Mouse (Mus musculus): ENCODE measurements around the gene Slc35g3. TPM values are rescaled to one million over a fixed set of nuclear protein-coding genes. Genes with fewer than 3 reads are reported as not detected.

Slc35g3 gene
- polyA plus RNA-seq, 1 experiment from 2014 or later: 0.12 TPM

DNA sequence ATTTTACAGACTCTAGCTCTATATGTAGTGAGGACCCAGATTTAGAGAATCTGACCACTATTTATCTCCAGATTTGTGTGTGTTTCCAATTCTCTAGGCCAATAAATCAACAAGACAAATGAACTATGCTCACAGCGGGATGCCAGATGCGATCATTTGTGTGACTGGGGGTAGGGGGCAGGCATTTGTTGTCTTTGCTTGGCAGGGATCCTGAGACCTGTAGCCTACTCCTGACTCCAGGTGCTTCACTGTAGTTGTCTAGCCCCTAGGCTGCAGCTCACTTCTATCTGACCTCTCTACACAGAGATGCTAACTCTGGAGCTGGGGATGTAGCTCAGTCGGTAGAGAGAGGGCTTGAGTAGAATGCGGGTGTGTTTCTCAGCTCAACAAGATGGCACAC, 20.1 kb upstream of the Slc35g3 start:
- no peak overlapping the region for H3K4me3 ChIP-seq (replicated peaks)
- H3K9me3 ChIP-seq: no peaks in the 10 kb centered on the region
- H3K27ac ChIP-seq: no peak overlapping the region
- no peak for ATAC-seq (ENCODE audit: insufficient read depth, low FRiP score, low read depth)
- no peaks in the 10 kb centered on the region for H3K27me3 ChIP-seq (replicated peaks)
- no peaks in the 10 kb centered on the region; the same call in 1 of the 2 replicates for H3K36me3 ChIP-seq
- H3K9ac ChIP-seq: no peak overlapping the region
- 0 out of 2 replicates have a peak, but pooled peaks cover 5% of the 10 kb centered on the region for H3K4me1 ChIP-seq
- WGBS: 27% methylated on average over 4 of the region's 4 CpGs
- no peak overlapping the region for H3K4me2 ChIP-seq

DNA sequence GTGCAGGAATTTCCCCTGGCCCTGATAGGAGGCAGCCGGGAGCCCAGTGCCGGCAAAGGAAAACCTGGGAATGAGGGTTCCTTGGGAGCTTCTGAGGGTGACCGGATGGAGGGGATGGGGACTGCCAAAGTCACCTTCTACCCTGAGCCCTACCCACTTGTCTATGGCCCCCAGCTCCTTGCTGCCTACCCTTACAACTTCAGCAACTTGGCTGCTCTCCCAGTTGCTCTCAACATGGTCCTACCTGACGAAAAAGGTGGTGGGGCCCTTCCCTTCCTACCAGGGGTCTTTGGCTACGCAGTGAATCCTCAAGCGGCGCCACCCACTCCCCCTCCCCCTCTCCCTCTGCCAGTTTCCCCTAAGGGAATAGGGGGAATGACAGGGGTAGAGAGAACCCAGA, 17.2 kb upstream of the Slc35g3 start:
- no peaks in the 10 kb centered on the region for H3K9me3 ChIP-seq
- H3K27me3 ChIP-seq (replicated peaks): no peaks in the 10 kb centered on the region
- no peak overlapping the region for H3K9ac ChIP-seq
- no peak overlapping the region for H3K27ac ChIP-seq
- no peak for ATAC-seq (ENCODE audit: insufficient read depth, low FRiP score, low read depth)
- no peak overlapping the region for H3K4me3 ChIP-seq (replicated peaks)
- H3K4me2 ChIP-seq: no peak overlapping the region
- no peaks in the 10 kb centered on the region; the same call in 1 of the 2 replicates for H3K36me3 ChIP-seq
- H3K4me1 ChIP-seq: 0 out of 2 replicates have a peak, but pooled peaks cover 5% of the 10 kb centered on the region
- 44% methylated on average over 7 of the region's 7 CpGs for WGBS

DNA sequence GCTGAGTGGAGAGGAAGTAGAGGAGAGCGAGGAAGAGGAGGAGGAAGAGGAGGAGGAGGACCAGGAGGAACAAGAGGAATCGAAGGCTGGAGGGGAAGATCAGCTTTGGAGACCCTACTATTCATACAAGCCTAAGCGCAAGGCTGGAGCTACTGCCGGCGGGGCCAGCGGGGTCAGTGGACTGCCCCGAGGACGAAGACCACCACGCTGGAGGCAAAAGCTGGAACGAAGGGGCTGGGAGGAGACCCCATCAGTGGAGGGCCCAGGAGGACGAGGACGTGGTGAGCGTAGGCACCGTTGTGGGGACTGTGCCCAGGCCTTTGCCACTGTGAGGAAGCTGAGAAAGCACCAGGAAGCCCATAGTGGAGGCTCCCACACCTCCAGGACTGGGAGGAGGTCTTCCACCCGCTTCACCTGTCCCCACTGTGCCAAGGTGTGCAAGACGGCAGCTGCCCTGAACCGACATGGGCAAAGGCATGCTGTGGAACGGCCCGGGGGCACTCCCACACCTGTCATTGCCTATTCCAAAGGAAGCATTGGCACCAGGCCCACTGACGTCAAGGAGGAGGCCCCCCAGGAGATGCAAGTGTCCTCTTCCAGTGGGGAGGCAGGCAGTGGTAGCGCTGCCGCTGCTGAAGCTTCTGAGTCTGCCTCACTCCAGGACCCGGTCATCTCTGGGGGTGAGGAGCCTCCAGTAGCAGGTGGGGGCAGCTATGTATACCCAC, 16.7 kb upstream of the Slc35g3 start:
- Histone ChIP-seq H3K9me3 (no peaks in the 10 kb centered on the region), H3K4me1 (0 out of 2 replicates have a peak, but pooled peaks cover 5% of the 10 kb centered on the region), H3K27me3 (replicated peaks) (no peaks in the 10 kb centered on the region), H3K9ac (no peak overlapping the region), H3K27ac (no peak overlapping the region), H3K36me3 (no peaks in the 10 kb centered on the region; the same call in 1 of the 2 replicates), H3K4me3 (replicated peaks) (no peak overlapping the region), H3K4me2 (no peak overlapping the region)
- 71% methylated on average over 23 of the region's 23 CpGs for WGBS
- no peak for ATAC-seq (ENCODE audit: insufficient read depth, low FRiP score, low read depth)

DNA sequence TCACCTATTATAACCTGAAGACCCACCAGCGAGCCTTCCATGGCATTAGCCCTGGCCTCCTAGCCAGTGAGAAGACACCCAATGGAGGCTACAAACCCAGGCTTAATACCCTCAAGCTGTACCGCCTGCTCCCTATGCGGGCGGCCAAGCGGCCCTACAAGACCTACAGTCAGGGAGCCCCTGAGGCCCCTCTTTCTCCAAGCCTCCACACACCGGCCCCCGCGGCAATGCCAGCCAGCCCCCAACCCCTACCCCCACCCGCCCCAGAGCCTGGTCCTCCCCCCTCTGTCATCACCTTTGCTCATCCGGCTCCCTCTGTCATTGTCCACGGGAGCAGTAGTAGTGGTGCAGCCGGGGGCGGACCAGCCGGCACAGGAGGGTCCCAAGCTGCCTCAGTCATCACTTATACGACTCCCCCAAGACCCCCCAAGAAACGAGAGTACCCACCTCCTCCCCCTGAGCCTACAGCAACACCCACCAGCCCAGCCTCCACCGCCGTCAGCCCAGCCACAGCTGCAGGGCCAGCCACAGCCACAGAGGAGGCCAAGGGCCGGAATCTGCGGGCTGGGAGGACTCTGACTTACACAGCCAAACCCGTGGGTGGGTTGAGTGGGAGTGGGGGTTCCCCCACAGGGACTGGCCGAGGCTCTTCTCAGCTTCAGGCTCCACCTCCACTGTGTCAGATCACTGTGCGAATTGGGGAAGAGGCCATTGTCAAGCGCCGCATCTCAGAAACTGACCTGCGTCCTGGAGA, 15.9 kb upstream of the Slc35g3 start:
- H3K9me3 ChIP-seq: no peaks in the 10 kb centered on the region
- ATAC-seq (ENCODE audit: insufficient read depth, low FRiP score, low read depth): no peak
- no peaks in the 10 kb centered on the region for H3K27me3 ChIP-seq (replicated peaks)
- H3K27ac ChIP-seq: no peak overlapping the region
- 0 out of 2 replicates have a peak, but pooled peaks cover 5% of the 10 kb centered on the region for H3K4me1 ChIP-seq
- 67% methylated on average over 26 of the region's 26 CpGs for whole genome bisulfite sequencing
- no peaks in the 10 kb centered on the region; the same call in 1 of the 2 replicates for H3K36me3 ChIP-seq
- H3K9ac ChIP-seq: no peak overlapping the region
- H3K4me3 ChIP-seq (replicated peaks): no peak overlapping the region
- no peak overlapping the region for H3K4me2 ChIP-seq

DNA sequence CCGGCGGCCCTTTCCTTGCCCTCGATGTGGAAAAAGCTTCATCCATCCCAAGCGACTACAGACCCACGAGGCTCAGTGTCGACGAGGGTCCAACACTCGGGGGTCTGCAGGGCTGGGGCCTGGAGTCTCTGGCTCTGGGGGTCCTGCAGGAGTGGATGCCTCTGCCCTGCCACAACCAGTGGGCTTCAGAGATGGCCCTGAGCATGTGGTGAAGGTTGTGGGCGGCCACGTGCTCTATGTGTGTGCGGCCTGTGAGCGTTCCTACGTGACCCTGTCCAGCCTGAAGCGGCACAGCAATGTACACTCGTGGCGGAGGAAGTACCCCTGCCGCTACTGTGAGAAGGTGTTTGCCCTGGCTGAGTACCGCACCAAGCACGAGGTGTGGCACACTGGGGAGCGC, 14.7 kb upstream of the Slc35g3 start:
- Histone ChIP-seq H3K9ac (no peak overlapping the region), H3K4me1 (0 out of 2 replicates have a peak, but pooled peaks cover 5% of the 10 kb centered on the region), H3K27me3 (replicated peaks) (no peaks in the 10 kb centered on the region), H3K4me3 (replicated peaks) (no peak overlapping the region), H3K27ac (no peak overlapping the region), H3K4me2 (no peak overlapping the region), H3K36me3 (no peaks in the 10 kb centered on the region; the same call in 1 of the 2 replicates), H3K9me3 (no peaks in the 10 kb centered on the region)
- no peak for ATAC-seq (ENCODE audit: insufficient read depth, low FRiP score, low read depth)
- 76% methylated on average over 20 of the region's 20 CpGs for WGBS

DNA sequence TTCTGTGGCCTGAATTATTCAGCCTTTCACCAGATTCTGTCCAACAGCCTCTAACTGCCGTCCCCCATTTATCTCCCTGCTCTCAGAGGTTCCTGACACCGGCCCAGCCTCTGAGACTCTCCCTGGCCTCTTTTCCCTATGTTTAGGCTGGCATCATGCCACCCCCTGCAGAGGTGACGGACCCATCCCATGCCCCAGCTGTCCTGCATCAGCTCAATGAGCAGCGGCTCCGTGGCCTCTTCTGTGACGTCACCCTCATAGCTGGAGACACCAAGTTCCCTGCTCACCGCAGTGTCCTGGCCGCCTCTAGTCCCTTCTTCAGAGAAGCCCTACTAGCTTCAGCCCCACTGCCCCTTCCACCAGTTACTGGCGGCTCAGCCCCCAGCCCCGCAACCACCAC, 13.9 kb upstream of the Slc35g3 start:
- no peak overlapping the region for H3K27ac ChIP-seq
- WGBS: 66% methylated on average over 10 of the region's 10 CpGs
- no peaks in the 10 kb centered on the region; the same call in 1 of the 2 replicates for H3K36me3 ChIP-seq
- no peak overlapping the region for H3K4me3 ChIP-seq (replicated peaks)
- no peak for ATAC-seq (ENCODE audit: insufficient read depth, low FRiP score, low read depth)
- no peak overlapping the region for H3K4me2 ChIP-seq
- no peak overlapping the region for H3K9ac ChIP-seq
- no peaks in the 10 kb centered on the region for H3K9me3 ChIP-seq
- no peaks in the 10 kb centered on the region for H3K27me3 ChIP-seq (replicated peaks)
- H3K4me1 ChIP-seq: 0 out of 2 replicates have a peak, but pooled peaks cover 5% of the 10 kb centered on the region

DNA sequence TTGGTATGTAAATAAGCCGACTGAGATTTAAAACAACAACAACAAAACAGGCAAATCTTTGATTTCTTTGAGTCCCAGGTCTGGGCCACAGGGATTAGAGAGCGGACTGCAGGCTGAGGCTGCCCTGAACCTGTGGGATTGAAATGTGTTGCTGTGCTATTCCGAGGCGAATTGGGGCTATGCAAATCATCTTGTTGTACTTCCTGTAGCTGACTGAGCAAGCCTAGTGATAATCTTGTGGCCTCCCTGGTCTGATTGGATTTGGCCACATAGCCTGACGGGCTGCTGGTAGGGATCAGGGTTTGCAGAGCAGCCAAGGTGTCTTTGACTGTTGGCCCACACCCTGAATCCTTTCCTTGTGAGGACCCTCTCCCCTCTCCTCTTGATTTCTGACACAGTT, 13.2 kb upstream of the Slc35g3 start:
- no peak for ATAC-seq (ENCODE audit: insufficient read depth, low FRiP score, low read depth)

DNA sequence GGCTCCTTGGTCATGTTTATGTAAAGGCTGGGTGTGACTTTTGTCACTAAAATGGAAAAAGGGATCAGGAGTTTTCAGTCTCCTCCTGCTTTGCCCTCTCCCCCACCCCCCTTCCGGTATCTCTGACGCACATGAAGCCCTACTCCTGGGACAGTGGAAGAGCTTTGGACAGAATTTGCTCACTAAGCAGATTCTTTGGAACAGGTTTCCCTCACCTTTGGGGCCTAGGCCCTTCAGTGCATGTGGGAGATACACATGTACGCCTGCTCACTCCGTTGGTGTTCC, 5.8 kb upstream of the Slc35g3 start:
- no peak for ATAC-seq (ENCODE audit: insufficient read depth, low FRiP score, low read depth)
- Histone ChIP-seq H3K4me3 (replicated peaks) (0 out of 2 replicates have a peak overlapping the region, but pooled peaks have one; percentile 88), H3K36me3 (no peaks in the 10 kb centered on the region; the same call in 1 of the 2 replicates), H3K4me2 (peak overlapping the region; percentile 72), H3K4me1 (peaks cover 18% of the 10 kb centered on the region), H3K27me3 (replicated peaks) (no peaks in the 10 kb centered on the region), H3K9ac (no peak overlapping the region), H3K9me3 (no peaks in the 10 kb centered on the region), H3K27ac (0 out of 2 replicates have a peak overlapping the region, but pooled peaks have one; percentile 3)
- 53% methylated on average over 4 of the region's 4 CpGs for WGBS

More for the DNA sequence above, 13.2 kb upstream of the Slc35g3 start:
- 58% methylated on average over 5 of the region's 5 CpGs for WGBS
- Histone ChIP-seq H3K4me1 (0 out of 2 replicates have a peak, but pooled peaks cover 5% of the 10 kb centered on the region), H3K9me3 (no peaks in the 10 kb centered on the region), H3K36me3 (no peaks in the 10 kb centered on the region; the same call in 1 of the 2 replicates), H3K9ac (no peak overlapping the region), H3K27me3 (replicated peaks) (no peaks in the 10 kb centered on the region), H3K4me3 (replicated peaks) (no peak overlapping the region), H3K27ac (no peak overlapping the region), H3K4me2 (no peak overlapping the region)

DNA sequence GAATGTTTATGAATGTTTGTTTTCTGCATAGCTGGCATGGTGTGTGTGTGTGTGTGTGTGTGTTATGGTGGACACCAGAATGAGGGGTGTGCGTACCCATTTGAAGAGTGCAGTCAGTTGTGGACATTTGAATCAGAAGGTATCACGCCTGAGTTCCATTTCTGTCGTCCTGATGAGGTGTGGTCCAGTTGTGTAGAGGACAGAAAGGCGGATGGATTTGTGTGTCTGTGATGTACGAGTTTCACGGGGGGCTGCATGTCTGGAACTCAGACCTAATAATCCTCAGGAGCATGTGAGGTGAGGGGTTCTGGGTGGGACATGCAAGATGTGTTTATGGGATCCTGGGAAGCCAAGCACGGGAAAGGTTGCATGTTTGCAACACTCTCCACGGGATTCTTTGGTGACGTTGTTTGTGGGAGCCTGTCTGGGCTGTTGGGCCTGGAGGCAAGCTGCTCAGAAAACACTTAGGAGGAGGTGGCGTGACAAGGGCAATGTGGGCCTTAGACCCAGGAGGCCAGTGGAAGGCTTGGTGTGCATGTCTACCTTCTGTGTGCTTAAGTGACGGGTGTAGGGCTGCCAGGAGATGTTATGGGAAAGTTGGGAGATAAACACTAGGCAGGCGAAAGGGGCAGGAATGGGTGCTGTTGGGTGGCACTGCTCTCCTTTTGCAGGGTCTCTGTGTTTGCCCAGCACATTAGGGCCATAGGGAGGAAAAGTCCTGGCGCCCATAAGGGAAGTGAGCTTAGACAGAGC, 5.3 kb upstream of the Slc35g3 start:
- H3K36me3 ChIP-seq: no peaks in the 10 kb centered on the region; the same call in 1 of the 2 replicates
- peak overlapping the region; percentile 88 for H3K4me3 ChIP-seq (replicated peaks)
- H3K9ac ChIP-seq: 0 out of 2 replicates have a peak overlapping the region, but pooled peaks have one; percentile 92
- H3K4me2 ChIP-seq: peak overlapping the region; percentile 72
- H3K4me1 ChIP-seq: peaks cover 18% of the 10 kb centered on the region
- H3K27ac ChIP-seq: peak overlapping the region; percentile 92; the same call in 1 of the 2 replicates
- H3K9me3 ChIP-seq: no peaks in the 10 kb centered on the region
- WGBS: 49% methylated on average over 13 of the region's 13 CpGs
- H3K27me3 ChIP-seq (replicated peaks): no peaks in the 10 kb centered on the region
- 0 out of 2 replicates have a peak, but pooled peaks have one; percentile 15 for ATAC-seq (ENCODE audit: insufficient read depth, low FRiP score, low read depth)

DNA sequence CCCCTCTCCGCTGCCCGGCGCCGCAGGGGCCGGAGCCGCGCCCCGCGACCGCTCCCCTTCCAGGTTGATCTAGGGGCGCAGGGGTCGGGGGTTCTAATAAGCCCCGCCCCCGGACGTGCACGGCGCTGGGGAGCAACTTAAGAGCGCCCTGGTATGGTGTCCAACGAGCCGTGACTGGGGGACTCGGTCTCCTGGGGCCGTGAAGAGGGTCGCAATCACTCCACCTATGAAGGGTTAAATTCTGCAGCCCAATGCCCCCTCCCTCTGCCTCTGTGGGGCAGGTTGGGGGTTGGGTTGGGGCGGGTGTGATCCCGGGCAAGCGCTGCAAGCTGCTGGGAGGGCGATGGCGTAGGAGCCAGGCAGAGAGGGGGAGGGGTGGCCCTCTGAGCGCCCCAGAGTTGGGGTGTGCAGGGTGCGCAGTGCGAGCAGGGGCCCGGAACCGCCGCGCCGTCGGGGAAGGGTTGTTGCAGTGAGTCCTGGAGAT, 4.4 kb upstream of the Slc35g3 start:
- ATAC-seq (ENCODE audit: insufficient read depth, low FRiP score, low read depth): peak; percentile 81
- Histone ChIP-seq H3K27ac (peak overlapping the region; percentile 92), H3K27me3 (replicated peaks) (no peaks in the 10 kb centered on the region), H3K9me3 (no peaks in the 10 kb centered on the region), H3K4me1 (peaks cover 18% of the 10 kb centered on the region), H3K36me3 (no peaks in the 10 kb centered on the region; the same call in 1 of the 2 replicates), H3K9ac (peak overlapping the region; percentile 92), H3K4me3 (replicated peaks) (peak overlapping the region; percentile 88), H3K4me2 (peak overlapping the region; percentile 72)
- WGBS: under 1% methylated on average over 36 of the region's 37 CpGs
